8 mouse cellular contexts compared by ENCODE assay signal in genomic region chr17:17005267-17005666, GRCm38 (mm10). TPM values are rescaled to one million over a fixed set of nuclear protein-coding genes. Genes with fewer than 3 reads are reported as not detected.
DNase-seq lines count a peak whose midpoint lies in the region; ATAC-seq lines count a peak whose summit lies in the region.
"Not testable (repeated sequence)": the region's sequence is repeated elsewhere in the genome, so short reads cannot be mapped to it uniquely, and the experiment has no call there.

No protein-coding gene starts in this region.

- H3K4me3 ChIP-seq in intestine, embryonic 14.5 days (ENCODE audit: low read depth, low read length): peak overlapping the region; percentile 55
- peak overlapping the region; percentile 41 for H3K4me3 ChIP-seq in limb, embryonic 11.5 days (ENCODE audit: low read depth, low read length)
- H3K4me3 ChIP-seq in megakaryocyte, embryonic 14.5 days (replicated peaks): peak overlapping the region; percentile 90

- not testable (repeated sequence) for H3K27ac ChIP-seq in intestine, embryonic 14.5 days (ENCODE audit: low read depth); limb, embryonic 11.5 days (replicated peaks; ENCODE audit: low read depth, low read length)

- 4% methylated on average over 11 of the region's 11 CpGs for WGBS in intestine, embryonic 14.5 days
- WGBS in limb, embryonic 11.5 days: 11% methylated on average over 11 of the region's 11 CpGs

- not testable (repeated sequence) for H3K9me3 ChIP-seq in intestine, embryonic 14.5 days (ENCODE audit: control insufficient read depth, low read length); limb, embryonic 11.5 days (ENCODE audit: control insufficient read depth, low read length); megakaryocyte, embryonic 14.5 days

- H3K36me3 ChIP-seq in intestine, embryonic 14.5 days (ENCODE audit: control insufficient read depth, insufficient read depth, low read length); limb, embryonic 11.5 days (ENCODE audit: control insufficient read depth, insufficient read depth, low read length); megakaryocyte, embryonic 14.5 days (replicated peaks; ENCODE audit: low read length): not testable (repeated sequence)

- H3K4me1 ChIP-seq in intestine, embryonic 14.5 days (replicated peaks; ENCODE audit: control insufficient read depth, insufficient read depth, low read length); limb, embryonic 11.5 days (ENCODE audit: control insufficient read depth, insufficient read depth, low read length); megakaryocyte, embryonic 14.5 days: not testable (repeated sequence)

- peak overlapping the region; percentile 35; the same call in 1 of the 2 replicates for H3K9ac ChIP-seq in intestine, embryonic 14.5 days (ENCODE audit: low read length)
- H3K9ac ChIP-seq in limb, embryonic 11.5 days (ENCODE audit: low read length): peak overlapping the region; percentile 56

- H3K4me2 ChIP-seq in intestine, embryonic 14.5 days (ENCODE audit: low read length): peak overlapping the region; percentile 57
- peak overlapping the region; percentile 42 for H3K4me2 ChIP-seq in limb, embryonic 11.5 days (ENCODE audit: low read depth, severe bottlenecking)

- not testable (repeated sequence) for H3K27me3 ChIP-seq in intestine, embryonic 14.5 days (replicated peaks; ENCODE audit: control insufficient read depth, insufficient read depth, low read length); limb, embryonic 11.5 days (ENCODE audit: control insufficient read depth, insufficient read depth, low read length); megakaryocyte, embryonic 14.5 days (replicated peaks)

- not testable (repeated sequence) for ATAC-seq in intestine, embryonic 14.5 days (replicated peaks; ENCODE audit: low FRiP score, low TSS enrichment, low read depth); limb, embryonic 11.5 days (ENCODE audit: insufficient number of reproducible peaks, low FRiP score, low TSS enrichment, low read depth)

- DNase-seq in 416B (ENCODE audit: low read depth) (peak; percentile 57), adipocyte (ENCODE audit: low spot score) (peak; percentile 44)
- peak; percentile 12 for DNase-seq in embryo, embryonic 9.5 days (ENCODE audit: extremely low spot score)
- DNase-seq in gastrocnemius, postnatal 10 days: peak; percentile 3
- peak; percentile 65 for DNase-seq in intestine, embryonic 14.5 days (ENCODE audit: low spot score)
- peak; percentile 25 for DNase-seq in limb, embryonic 11.5 days (ENCODE audit: low spot score)
- peak; percentile 47 for DNase-seq in retina, postnatal 1 day

RNA-seq across cellular contexts. Expression of gene Zfp960, which starts 58.6 kb away (rescaled TPM):
- total RNA-seq in gastrocnemius, postnatal 10 days (2021): 1 to 10 TPM; 7.4 to 8.5 TPM
- polyA plus RNA-seq in intestine, embryonic 14.5 days (2014; fragmentation: Nextera tagmentation; extraction: Ambion mirVana): 6.7 TPM in 2 replicates
- 6.5 and 8.6 TPM in 2 replicates for polyA plus RNA-seq in limb, embryonic 11.5 days (2014; fragmentation: Nextera tagmentation; extraction: Ambion mirVana)
- polyA plus RNA-seq in megakaryocyte, embryonic 14.5 days (2012; ENCODE audit: insufficient read depth, low replicate concordance): not detected in 2 replicates

Comparison
In these comparisons a context has a peak if more than half of its experiments do, and no peak if none do; other contexts are left out.
1. DNase-seq: peak in every context shown above with its lines; median percentile 65 in intestine, embryonic 14.5 days; 57 in 416B; 47 in retina, postnatal 1 day; 44 in adipocyte; 25 in limb, embryonic 11.5 days; 12 in embryo, embryonic 9.5 days; 3 in gastrocnemius, postnatal 10 days.